Mouse (Mus musculus) activated CD4-positive, CD25-positive, alpha-beta regulatory T cell, adult 4 months (primary cell): ENCODE results near the gene Nrg3. TPM values are rescaled to one million over a fixed set of nuclear protein-coding genes. Genes with fewer than 3 reads are reported as not detected.
"Not testable (repeated sequence)": the region's sequence is repeated elsewhere in the genome, so short reads cannot be mapped to it uniquely, and the experiment has no call there.

Source experiments
- ATAC-seq: one replicate; pipeline ENCODE4 v1.8.0; 2017
- polyA plus RNA-seq, 2 experiments: library from polyadenylated mRNA; unstranded; fragments of 100-300 nt; shearing (Covaris generic); gene quantifications; one replicate each; pipeline ENCODE4 v1.2.1; 2017

The Nrg3 gene
- polyA plus RNA-seq, 2 experiments from 2014 or later, result not detected

- no peak for ATAC-seq
Measured at GRCm38 (mm10) chr14:39191946-39192345, 280.9 kb downstream of the Nrg3 start.

- no peak for ATAC-seq
Measured at GRCm38 (mm10) chr14:39173709-39174108, 299.2 kb downstream of the Nrg3 start.

GRCm38 (mm10) chr14:39160140-39160539 lies 312.7 kb downstream of the Nrg3 start:
- no peak for ATAC-seq

GRCm38 (mm10) chr14:39155462-39155861 lies 317.4 kb downstream of the Nrg3 start:
- no peak for ATAC-seq

GRCm38 (mm10) chr14:39129766-39130165 lies 343.1 kb downstream of the Nrg3 start:
- ATAC-seq, result no peak

- no peak for ATAC-seq
Measured at GRCm38 (mm10) chr14:39117977-39118376, 354.9 kb downstream of the Nrg3 start.

- ATAC-seq, result not testable (repeated sequence)
Measured at GRCm38 (mm10) chr14:39116522-39117231, 356.2 kb downstream of the Nrg3 start.

- no peak for ATAC-seq
Measured at GRCm38 (mm10) chr14:39109566-39109965, 363.3 kb downstream of the Nrg3 start.

GRCm38 (mm10) chr14:39106776-39107175 lies 366.1 kb downstream of the Nrg3 start:
- no peak for ATAC-seq

GRCm38 (mm10) chr14:39095219-39095618 lies 377.7 kb downstream of the Nrg3 start:
- ATAC-seq, result no peak

GRCm38 (mm10) chr14:39079461-39079860 lies 393.4 kb downstream of the Nrg3 start:
- ATAC-seq, result no peak

- no peak for ATAC-seq
Measured at GRCm38 (mm10) chr14:39051542-39051941, 421.3 kb downstream of the Nrg3 start.

- ATAC-seq, result no peak
Measured at GRCm38 (mm10) chr14:39049021-39049420, 423.9 kb downstream of the Nrg3 start.

- no peak for ATAC-seq
Measured at GRCm38 (mm10) chr14:39044290-39044689, 428.6 kb downstream of the Nrg3 start.

- no peak for ATAC-seq
Measured at GRCm38 (mm10) chr14:39043793-39044192, 429.1 kb downstream of the Nrg3 start.

GRCm38 (mm10) chr14:39043384-39043783 lies 429.5 kb downstream of the Nrg3 start:
- no peak for ATAC-seq

GRCm38 (mm10) chr14:39039046-39039445 lies 433.8 kb downstream of the Nrg3 start:
- no peak for ATAC-seq

- ATAC-seq, result no peak
Measured at GRCm38 (mm10) chr14:39034482-39034881, 438.4 kb downstream of the Nrg3 start.

GRCm38 (mm10) chr14:39023065-39023464 lies 449.8 kb downstream of the Nrg3 start:
- ATAC-seq, result no peak

GRCm38 (mm10) chr14:39014126-39014525 lies 458.8 kb downstream of the Nrg3 start:
- no peak for ATAC-seq

- no peak for ATAC-seq
Measured at GRCm38 (mm10) chr14:38997843-38998242, 475.0 kb downstream of the Nrg3 start.

- ATAC-seq, result no peak
Measured at GRCm38 (mm10) chr14:38992574-38992866, 480.4 kb downstream of the Nrg3 start.

- ATAC-seq, result no peak
Measured at GRCm38 (mm10) chr14:38991847-38992573, 480.9 kb downstream of the Nrg3 start.

GRCm38 (mm10) chr14:38959367-38959766 lies 513.5 kb downstream of the Nrg3 start:
- no peak for ATAC-seq
